Mouse (Mus musculus) myocyte (in vitro differentiated cells): ENCODE data around the gene Gm20388. TPM values are rescaled to one million over a fixed set of nuclear protein-coding genes. Genes with fewer than 3 reads are reported as not detected.

Source experiments
- H3K27me3 ChIP-seq: one replicate; pipeline ENCODE4 v1.6.1; 2011; ENCODE audit not compliant: control insufficient read depth, insufficient read depth, insufficient read length
- H3K36me3 ChIP-seq: one replicate; pipeline ENCODE4 v1.6.1; 2011; ENCODE audit not compliant: control insufficient read depth, insufficient read depth
- H3K4me2 ChIP-seq: one replicate; pipeline ENCODE4 v1.6.1; 2011; ENCODE audit warnings: low read depth, control low read depth
- H3K4me3 ChIP-seq: one replicate; pipeline ENCODE4 v1.5.1; 2011; ENCODE audit warnings: mild to moderate bottlenecking, control low read depth, moderate library complexity
- H3K79me2 ChIP-seq: one replicate; pipeline ENCODE4 v1.6.1; 2011; ENCODE audit not compliant: control insufficient read depth, insufficient read depth
- H3ac ChIP-seq: one replicate; pipeline ENCODE4 v1.6.1; 2011; ENCODE audit not compliant: control insufficient read depth, insufficient read length
- CEBPB ChIP-seq: IDR thresholded peaks from 2 replicates; pipeline ENCODE4 v1.6.1; 2011; ENCODE audit warnings: mild to moderate bottlenecking, moderate library complexity; ENCODE audit not compliant: poor library complexity, insufficient read depth, severe bottlenecking
- E2F4 ChIP-seq: IDR thresholded peaks from one replicate; pipeline ENCODE4 v1.6.1; 2011; ENCODE audit warnings: mild to moderate bottlenecking, control low read depth, moderate library complexity; ENCODE audit not compliant: insufficient read depth
- MAX ChIP-seq: IDR thresholded peaks from one replicate; pipeline ENCODE4 v1.6.1; 2011; ENCODE audit warnings: low read depth, mild to moderate bottlenecking, control low read depth
- MYOD1 ChIP-seq, 3 experiments: IDR thresholded peaks; one replicate each; pipeline ENCODE4 v1.6.1; 2011; ENCODE audit warnings: control low read depth in 2 of 3, low read depth in 2 of 3, mild to moderate bottlenecking in 2 of 3, moderate library complexity in 1 of 3; ENCODE audit not compliant: insufficient read length in 2 of 3, control insufficient read depth in 1 of 3
- POLR2A ChIP-seq: IDR thresholded peaks from one replicate; pipeline ENCODE4 v1.6.1; 2011; ENCODE audit warnings: low read depth, mild to moderate bottlenecking, control low read depth, moderate library complexity; ENCODE audit not compliant: insufficient read length
- POLR2AphosphoS2 ChIP-seq: IDR thresholded peaks from one replicate; pipeline ENCODE4 v1.6.1; 2011; ENCODE audit warnings: low read depth, control low read depth; ENCODE audit not compliant: insufficient read length
- REST ChIP-seq: IDR thresholded peaks from one replicate; pipeline ENCODE4 v1.6.1; 2011; ENCODE audit warnings: mild to moderate bottlenecking, control low read depth, moderate library complexity; ENCODE audit not compliant: insufficient read depth, insufficient read length
- SRF ChIP-seq: IDR thresholded peaks from one replicate; pipeline ENCODE4 v1.6.1; 2011; ENCODE audit warnings: low read depth; ENCODE audit not compliant: control insufficient read depth, insufficient read length
- TCF12 ChIP-seq: IDR thresholded peaks from one replicate; pipeline ENCODE4 v1.6.1; 2011; ENCODE audit warnings: mild to moderate bottlenecking, control low read depth; ENCODE audit not compliant: poor library complexity, insufficient read depth, severe bottlenecking
- TCF3 ChIP-seq: IDR thresholded peaks from one replicate; pipeline ENCODE4 v1.6.1; 2011; ENCODE audit warnings: low read depth, control low read depth; ENCODE audit not compliant: insufficient read length
- USF1 ChIP-seq: IDR thresholded peaks from one replicate; pipeline ENCODE4 v1.6.1; 2011; ENCODE audit warnings: low read depth, mild to moderate bottlenecking, control low read depth, moderate library complexity
- polyA plus RNA-seq: library from polyadenylated mRNA; unstranded; fragments of >200 nt; fragmentation: generic; extraction: Trizol; gene quantifications from one replicate; pipeline ENCODE4 v1.2.1, GENCODE M21; 2012; ENCODE audit warnings: missing spikeins

The Gm20388 gene
- polyA plus RNA-seq, 1 experiment = 15.3 TPM

- Histone ChIP-seq H3K4me3 (no peak overlapping the region), H3K79me2 (no peaks in the 10 kb centered on the region), H3K36me3 (no peaks in the 10 kb centered on the region), H3K4me2 (no peak overlapping the region), H3ac (no peak overlapping the region), H3K27me3 (no peaks in the 10 kb centered on the region)
- TF ChIP-seq REST (no peak), SRF (no peak), POLR2AphosphoS2 (no peak), CEBPB (no peak), USF1 (no peak), MYOD1 (IDR thresholded peaks at IDR 0.05; ENCODE audit: control insufficient read depth in 1 of 3, insufficient read length in 2 of 3, low read depth in 2 of 3) (no peak), TCF3 (no peak), TCF12 (no peak), MAX (no peak), E2F4 (no peak), POLR2A (no peak)
These were observed 428.0 kb downstream of the Gm20388 start for GRCm38 (mm10) chr8:120338678-120339077.

GRCm38 (mm10) chr8:120339743-120340142 is 429.1 kb downstream of the Gm20388 start:
- Histone ChIP-seq H3K79me2 (no peaks in the 10 kb centered on the region), H3K4me2 (no peak overlapping the region), H3K4me3 (no peak overlapping the region), H3K36me3 (no peaks in the 10 kb centered on the region), H3K27me3 (no peaks in the 10 kb centered on the region), H3ac (no peak overlapping the region)
- TF ChIP-seq POLR2AphosphoS2 = no peak
- no peak for TF ChIP-seq MAX
- TF ChIP-seq SRF = no peak
- TF ChIP-seq TCF12 = no peak
- no peak for TF ChIP-seq USF1
- no peak for TF ChIP-seq REST
- TF ChIP-seq POLR2A = no peak

- H3K36me3 ChIP-seq = no peaks in the 10 kb centered on the region
- H3K27me3 ChIP-seq = no peaks in the 10 kb centered on the region
- H3K4me3 ChIP-seq = no peak overlapping the region
- no peak overlapping the region for H3ac ChIP-seq
- H3K4me2 ChIP-seq = no peak overlapping the region
- no peak for TF ChIP-seq MYOD1 (IDR thresholded peaks at IDR 0.05; ENCODE audit: control insufficient read depth in 1 of 3, insufficient read length in 2 of 3, low read depth in 2 of 3)
- no peak for TF ChIP-seq POLR2AphosphoS2
- TF ChIP-seq CEBPB = no peak
- TF ChIP-seq REST = no peak
- TF ChIP-seq MAX = no peak
- no peak for TF ChIP-seq POLR2A
- no peak for TF ChIP-seq TCF12
- no peaks in the 10 kb centered on the region for H3K79me2 ChIP-seq
These were observed 430.5 kb downstream of the Gm20388 start for GRCm38 (mm10) chr8:120341124-120341523.

GRCm38 (mm10) chr8:120342847-120343548 is 432.4 kb downstream of the Gm20388 start:
- no peak overlapping the region for H3K4me2 ChIP-seq
- TF ChIP-seq REST = no peak
- no peak for TF ChIP-seq CEBPB
- no peak for TF ChIP-seq TCF3
- no peak for TF ChIP-seq TCF12
- no peak for TF ChIP-seq POLR2A
- TF ChIP-seq E2F4 = no peak
- TF ChIP-seq SRF = no peak
- no peak overlapping the region for H3K4me3 ChIP-seq
- no peaks in the 10 kb centered on the region for H3K36me3 ChIP-seq
- no peaks in the 10 kb centered on the region for H3K27me3 ChIP-seq
- no peaks in the 10 kb centered on the region for H3K79me2 ChIP-seq
- H3ac ChIP-seq = no peak overlapping the region

- Histone ChIP-seq H3K36me3 (no peaks in the 10 kb centered on the region), H3K79me2 (no peaks in the 10 kb centered on the region), H3ac (no peak overlapping the region), H3K27me3 (no peaks in the 10 kb centered on the region), H3K4me2 (no peak overlapping the region), H3K4me3 (no peak overlapping the region)
- TF ChIP-seq MAX = no peak
These were observed 432.9 kb downstream of the Gm20388 start for GRCm38 (mm10) chr8:120343582-120343981.
